In genomic region chr13:115131381-115131780, GRCm38 (mm10) we compare ENCODE assay signal across 24 mouse cellular contexts. TPM values are rescaled to one million over a fixed set of nuclear protein-coding genes. Genes with fewer than 3 reads are reported as not detected.
DNase-seq lines count a peak whose midpoint lies in the region; ATAC-seq lines count a peak whose summit lies in the region.
"Had no signal": no experiment of that assay in that cellular context is flagged by ENCODE, and none has a peak within 500 bp of the region (broad histone marks: within the 10 kb centered on the region; RNA-seq: fewer than 3 reads in every experiment).

No protein-coding gene starts in this region.

- no peak overlapping the region for H3K27ac ChIP-seq in liver, embryonic 11.5 days (ENCODE audit: low read depth, low read length)
- H3K27ac ChIP-seq in brown adipose tissue, adult 24 weeks (replicated peaks; ENCODE audit: low read depth, low read length), result peak overlapping the region; percentile 66
- H3K27ac ChIP-seq: embryonic facial prominence, embryonic 13.5 days; forebrain, embryonic 10.5 days; forebrain, embryonic 15.5 days; hindbrain, embryonic 13.5 days; limb, embryonic 13.5 days had no signal

- no peak overlapping the region for H3K9ac ChIP-seq in liver, embryonic 11.5 days (ENCODE audit: low read depth, low read length)
- H3K9ac ChIP-seq: embryonic facial prominence, embryonic 13.5 days; forebrain, embryonic 15.5 days; hindbrain, embryonic 13.5 days; limb, embryonic 13.5 days had no signal

- peak; percentile 61 for ATAC-seq in liver, embryonic 11.5 days (replicated peaks; ENCODE audit: low FRiP score)
- peak; percentile 45 to 60; a peak in 2 of 4 replicates for ATAC-seq in hematopoietic stem cell, adult 5-6 weeks (replicated peaks in 1 of 2; ENCODE audit: insufficient read depth in 1 of 2, low FRiP score in 2 of 2, low TSS enrichment in 1 of 2, low read depth in 1 of 2, poor library complexity in 2 of 2, severe bottlenecking in 2 of 2)
- peak; percentile 76 for ATAC-seq in megakaryocyte-erythroid progenitor cell, adult 5-6 weeks (replicated peaks; ENCODE audit: low FRiP score, low TSS enrichment, poor library complexity, severe bottlenecking)
- ATAC-seq: activated CD4-positive, CD25-positive, alpha-beta regulatory T cell, adult 4 months; forebrain, embryonic 15.5 days; intestine, embryonic 16.5 days; midbrain, embryonic 16.5 days had no signal

- H3K4me1 ChIP-seq in liver, embryonic 11.5 days (replicated peaks; ENCODE audit: control insufficient read depth, insufficient read depth, low read length), result no peaks in the 10 kb centered on the region
- peaks cover 19% of the 10 kb centered on the region for H3K4me1 ChIP-seq in brown adipose tissue, adult 24 weeks (ENCODE audit: control insufficient read depth, insufficient read depth, insufficient read length, low read length)
- H3K4me1 ChIP-seq: embryonic facial prominence, embryonic 13.5 days; forebrain, embryonic 10.5 days; forebrain, embryonic 15.5 days; hindbrain, embryonic 13.5 days had no signal

- no peaks in the 10 kb centered on the region for H3K27me3 ChIP-seq in liver, embryonic 11.5 days (replicated peaks; ENCODE audit: control insufficient read depth, insufficient read depth, low read length)
- H3K27me3 ChIP-seq: CH12.LX; embryonic facial prominence, embryonic 13.5 days; forebrain, embryonic 15.5 days; hindbrain, embryonic 13.5 days; limb, embryonic 13.5 days had no signal

- no peak for DNase-seq in liver, embryonic 11.5 days (ENCODE audit: low spot score)
- no peak for DNase-seq in liver
- DNase-seq in urinary bladder, adult 18-20 months (ENCODE audit: low spot score in 2 of 2), result no peak
- DNase-seq: adrenal gland, adult 8-10 months; cerebellum, adult 9-11 months; heart, postnatal 36 days; kidney, adult 9 months; kidney, postnatal 10 days; lung, postnatal 36 days; spleen, adult 18-20 months; thymus, postnatal 36 days had no signal

- 34% methylated on average over 3 of the region's 3 CpGs for WGBS in liver, embryonic 11.5 days

- no peaks in the 10 kb centered on the region for H3K9me3 ChIP-seq in liver, embryonic 11.5 days (ENCODE audit: control insufficient read depth, low read length)
- H3K9me3 ChIP-seq: embryonic facial prominence, embryonic 13.5 days; forebrain, embryonic 10.5 days; forebrain, embryonic 15.5 days; hindbrain, embryonic 13.5 days; limb, embryonic 13.5 days had no signal

- H3K4me2 ChIP-seq in liver, embryonic 11.5 days, result no peak overlapping the region
- H3K4me2 ChIP-seq: embryonic facial prominence, embryonic 13.5 days; forebrain, embryonic 15.5 days; hindbrain, embryonic 13.5 days; limb, embryonic 13.5 days had no signal

- H3K4me3 ChIP-seq in liver, embryonic 11.5 days (ENCODE audit: low read depth, low read length), result no peak overlapping the region
- no peak overlapping the region for H3K4me3 ChIP-seq in brown adipose tissue, adult 24 weeks (ENCODE audit: insufficient read depth, low read depth, low read length)
- H3K4me3 ChIP-seq: embryonic facial prominence, embryonic 13.5 days; forebrain, embryonic 10.5 days; forebrain, embryonic 15.5 days; hindbrain, embryonic 13.5 days; limb, embryonic 13.5 days had no signal

- no peaks in the 10 kb centered on the region for H3K36me3 ChIP-seq in liver, embryonic 11.5 days (ENCODE audit: control insufficient read depth, insufficient read depth, low read length)
- H3K36me3 ChIP-seq: embryonic facial prominence, embryonic 13.5 days; forebrain, embryonic 10.5 days; forebrain, embryonic 15.5 days; hindbrain, embryonic 13.5 days; limb, embryonic 13.5 days had no signal

RNA-seq across cellular contexts. Expression of gene Itga1, which starts 29.6 kb away (rescaled TPM):
- polyA plus RNA-seq in liver, embryonic 11.5 days (2014; fragmentation: Nextera tagmentation; extraction: Ambion mirVana), result 3.9 and 4.3 TPM in 2 replicates
- polyA plus RNA-seq in brown adipose tissue, adult 24 weeks (2012; ENCODE audit: insufficient read depth, insufficient read length, missing spikeins), result 19.8 and 21.6 TPM in 2 replicates
- 0.81 and 0.84 TPM in 2 replicates for total RNA-seq in hematopoietic stem cell, adult 5-6 weeks (2017)
- total RNA-seq in megakaryocyte-erythroid progenitor cell, adult 5-6 weeks (2014; fragmentation: Nextera tagmentation), result 0.12 TPM in 1 of 2 replicates, not detected in the other
- total RNA-seq in megakaryocyte-erythroid progenitor cell, adult 5-6 weeks (2017), result 0.23 TPM in 1 of 2 replicates, not detected in the other

RNA-seq across cellular contexts. Expression of gene Gm49395, which starts 29.7 kb away (rescaled TPM):
- 2.0 and 3.7 TPM in 2 replicates for polyA plus RNA-seq in liver, embryonic 11.5 days (2014; fragmentation: Nextera tagmentation; extraction: Ambion mirVana)
- polyA plus RNA-seq in brown adipose tissue, adult 24 weeks (2012; ENCODE audit: insufficient read depth, insufficient read length, missing spikeins), result 5.0 and 6.2 TPM in 2 replicates
- total RNA-seq in hematopoietic stem cell, adult 5-6 weeks (2017), result 3.0 TPM in 1 of 2 replicates, not detected in the other
- total RNA-seq in megakaryocyte-erythroid progenitor cell, adult 5-6 weeks (2014; fragmentation: Nextera tagmentation), result 7.8 and 12.5 TPM in 2 replicates
- not detected in 2 replicates for total RNA-seq in megakaryocyte-erythroid progenitor cell, adult 5-6 weeks (2017)
- total RNA-seq: neutrophil, adult 5-6 weeks had no signal

RNA-seq across cellular contexts. Expression of gene Pelo, which starts 41.4 kb away (rescaled TPM):
- polyA plus RNA-seq in liver, embryonic 11.5 days (2014; fragmentation: Nextera tagmentation; extraction: Ambion mirVana), result 10.0 and 10.9 TPM in 2 replicates
- 3.8 and 6.6 TPM in 2 replicates for polyA plus RNA-seq in brown adipose tissue, adult 24 weeks (2012; ENCODE audit: insufficient read depth, insufficient read length, missing spikeins)
- 5.7 and 7.1 TPM in 2 replicates for total RNA-seq in hematopoietic stem cell, adult 5-6 weeks (2017)
- total RNA-seq in megakaryocyte-erythroid progenitor cell, adult 5-6 weeks (2014; fragmentation: Nextera tagmentation), result 10.6 and 23.9 TPM in 2 replicates
- total RNA-seq in megakaryocyte-erythroid progenitor cell, adult 5-6 weeks (2017), result 4.7 and 9.6 TPM in 2 replicates
